Mouse (Mus musculus) activated CD4-positive, CD25-positive, alpha-beta regulatory T cell, adult 4 months (primary cell): Measurements from ENCODE around the gene Cldn13. TPM values are rescaled to one million over a fixed set of nuclear protein-coding genes. Genes with fewer than 3 reads are reported as not detected.
"Not testable (repeated sequence)": the region's sequence is repeated elsewhere in the genome, so short reads cannot be mapped to it uniquely, and the experiment has no call there.

Experiments used
- ATAC-seq: one replicate; pipeline ENCODE4 v1.8.0; 2017
- polyA plus RNA-seq, 2 experiments: library from polyadenylated mRNA; unstranded; fragments of 100-300 nt; shearing (Covaris generic); gene quantifications; one replicate each; pipeline ENCODE4 v1.2.1; 2017

Cldn13 gene
- 1 to 10 TPM in 1 of 2 experiments, not detected in 1; 1.3 TPM for polyA plus RNA-seq

DNA sequence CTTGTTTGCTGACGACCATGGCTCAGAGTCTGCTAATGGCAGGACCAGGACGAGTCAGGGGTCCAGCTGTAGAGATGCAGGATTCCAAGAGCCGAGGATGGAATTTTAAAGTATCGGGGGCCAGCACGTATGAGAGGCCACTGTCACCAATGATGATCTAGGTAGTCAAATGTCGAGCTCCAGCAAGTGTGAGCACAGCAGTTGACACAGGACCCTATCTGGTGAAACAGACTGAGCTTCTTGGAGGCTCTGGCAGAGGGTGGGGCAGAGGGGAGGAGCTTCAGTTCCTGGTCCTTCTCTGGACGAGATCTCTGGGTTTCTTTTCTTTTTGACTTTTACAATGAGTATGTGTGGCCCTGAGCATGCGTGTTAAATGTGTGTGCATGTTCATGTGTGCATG is at the start of gene Cldn13:
Cldn13 (minus strand) TSS at position 216 of the 400 bp plus-strand sequence.
- ATAC-seq, result no peak

DNA sequence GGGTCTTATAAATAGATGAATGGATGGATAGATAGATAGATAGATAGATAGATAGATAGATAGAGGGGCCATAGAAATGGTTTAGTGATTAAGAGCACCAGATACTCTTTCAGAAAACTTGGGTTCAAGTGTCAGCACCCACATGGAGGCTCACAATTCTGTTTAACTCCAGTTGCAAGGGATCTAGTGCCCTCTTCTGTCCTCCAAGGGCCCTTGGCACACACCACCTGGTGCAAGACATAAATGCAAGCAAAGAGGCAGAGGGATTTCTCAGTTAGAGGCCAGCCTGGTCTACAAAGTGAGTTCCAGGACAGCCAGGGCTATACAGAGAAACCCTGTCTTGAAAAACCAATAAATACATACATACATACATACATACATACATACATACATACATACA is 49.3 kb upstream of the Cldn13 start:
- not testable (repeated sequence) for ATAC-seq

DNA sequence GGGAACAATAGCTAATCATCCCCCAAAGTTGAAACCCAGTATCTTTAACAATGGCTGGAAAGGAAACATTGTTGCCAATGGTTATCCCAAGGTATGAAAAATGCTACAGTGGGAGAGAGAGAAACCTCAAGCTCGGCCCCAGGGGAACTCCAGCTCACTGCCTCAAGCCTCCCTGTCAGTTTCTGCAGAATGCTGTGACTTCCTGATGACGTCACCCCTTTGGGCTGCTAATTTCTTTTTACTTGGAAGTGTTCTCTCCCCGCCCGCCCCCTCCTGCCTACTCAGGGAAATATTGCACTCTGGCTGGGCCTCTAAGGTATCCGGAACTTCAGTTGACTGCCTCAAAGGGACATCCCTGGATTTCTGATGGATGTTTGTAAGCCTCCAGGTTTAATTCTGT is 48.2 kb upstream of the Cldn13 start:
- no peak for ATAC-seq

DNA sequence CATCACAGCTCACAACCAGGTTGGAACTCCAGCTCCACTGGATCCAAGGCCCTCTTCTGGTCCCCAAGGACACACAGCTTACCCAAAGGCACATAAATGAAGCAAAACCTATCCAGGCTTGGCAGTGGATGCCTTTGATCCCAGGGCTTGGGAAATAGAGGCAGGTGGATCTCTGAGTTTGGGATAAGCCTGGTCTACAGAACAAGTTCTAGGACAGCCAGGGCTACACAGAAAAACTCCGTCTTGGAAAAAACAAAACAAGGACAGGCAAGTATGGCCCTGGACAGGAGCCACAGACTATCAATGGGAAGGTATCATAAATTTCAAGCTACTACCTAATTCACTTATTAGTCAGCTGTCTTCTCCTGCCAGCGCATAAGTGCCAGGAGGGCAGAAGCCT is 46.2 kb upstream of the Cldn13 start:
- no peak for ATAC-seq

DNA sequence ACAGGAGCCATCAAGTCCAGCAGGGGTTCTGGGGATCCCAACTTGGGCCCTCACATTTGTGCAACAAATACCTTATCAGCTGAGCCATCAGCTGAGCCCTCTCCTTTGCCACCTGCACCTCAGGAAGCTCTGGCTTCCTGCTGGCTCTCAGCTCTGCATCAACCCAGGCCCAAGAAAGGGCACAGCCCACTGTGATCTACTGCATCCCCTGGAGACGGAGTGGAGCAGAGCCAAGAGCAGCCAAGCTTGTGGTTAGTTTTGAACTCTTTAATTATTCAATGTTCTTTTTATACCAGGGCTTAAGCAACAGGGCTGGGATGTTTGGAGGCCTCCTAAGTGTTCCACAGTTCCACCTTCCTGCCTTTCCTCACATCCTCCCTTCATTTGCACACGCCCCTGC is 45.1 kb upstream of the Cldn13 start:
- no peak for ATAC-seq

DNA sequence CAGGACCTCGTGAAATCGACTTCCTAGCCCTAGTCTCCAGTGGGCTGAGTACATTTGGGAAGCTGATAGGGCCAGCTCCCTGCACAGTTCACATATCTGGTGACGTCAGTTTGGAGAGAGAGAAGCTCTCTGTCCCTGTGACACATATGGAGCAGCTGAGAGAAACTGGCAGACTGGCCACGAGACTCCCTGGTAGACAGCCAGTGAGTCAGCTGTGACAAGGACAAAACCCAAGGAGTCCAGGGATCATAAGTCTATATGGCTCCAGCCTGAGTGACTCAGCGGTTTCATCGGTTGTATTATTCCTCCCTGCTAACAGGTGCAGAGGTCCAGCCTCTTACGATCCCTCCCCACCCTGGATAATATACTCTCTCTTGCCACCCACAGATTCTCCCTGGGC is 43.8 kb upstream of the Cldn13 start:
- ATAC-seq, result no peak

DNA sequence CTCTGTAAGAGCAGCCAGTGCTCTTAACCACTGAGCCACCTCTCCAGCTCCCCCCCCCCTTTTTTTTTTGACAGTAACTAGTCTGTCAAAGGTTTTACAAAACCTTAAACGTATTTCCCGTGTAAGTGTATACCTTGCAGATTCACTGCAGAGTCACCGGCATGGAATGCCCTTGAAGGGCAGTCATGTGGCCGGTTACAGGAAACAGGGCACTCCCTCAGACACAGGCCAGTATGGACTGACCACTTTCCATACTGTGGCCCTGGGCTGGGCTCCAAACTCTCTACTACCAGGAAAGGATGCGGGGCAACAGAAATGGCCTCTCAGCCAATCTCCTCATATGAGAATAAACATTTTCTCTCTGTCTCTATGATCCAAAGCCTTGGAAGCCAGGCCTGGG is 40.2 kb upstream of the Cldn13 start:
- ATAC-seq, result no peak

DNA sequence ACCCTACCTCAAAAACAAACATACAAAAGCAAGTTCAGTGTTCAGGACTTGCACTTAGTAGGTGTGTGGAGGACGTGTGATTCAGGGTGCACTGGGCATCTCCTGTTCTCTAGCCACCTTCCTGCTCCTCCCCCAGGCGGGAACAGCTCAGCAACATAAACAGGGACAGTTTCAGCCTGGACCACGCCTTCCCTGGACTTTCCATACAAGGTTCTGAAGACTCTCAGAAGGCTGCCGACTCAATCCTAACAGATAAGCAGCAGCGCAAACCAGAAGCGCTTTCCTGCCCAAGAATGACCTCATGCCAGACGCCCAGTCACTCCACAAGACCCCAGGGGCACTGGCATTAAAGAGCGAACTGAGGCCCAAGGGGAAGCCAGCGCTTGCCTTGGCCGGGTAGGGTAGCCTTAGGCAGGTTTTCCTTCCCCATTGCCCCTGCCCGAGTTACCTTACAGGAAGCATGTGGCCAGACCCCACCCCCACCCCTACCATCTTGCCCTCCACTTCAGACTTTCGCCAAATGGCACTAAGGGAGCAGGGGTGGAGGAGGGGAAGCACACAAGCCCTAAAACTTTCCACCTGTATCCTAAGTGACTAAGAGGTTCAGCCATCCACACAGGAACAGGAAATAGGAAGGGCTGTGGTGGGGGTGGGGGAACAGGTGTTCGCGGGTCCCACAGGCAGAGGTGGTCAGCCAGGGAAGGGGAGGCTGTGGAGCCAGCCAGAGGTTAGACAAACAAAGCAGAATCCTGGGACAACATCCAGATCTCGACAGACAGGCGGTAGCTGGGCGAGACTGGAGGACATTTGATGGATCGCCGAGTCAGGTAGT is 35.9 kb upstream of the Cldn13 start:
- no peak for ATAC-seq

DNA sequence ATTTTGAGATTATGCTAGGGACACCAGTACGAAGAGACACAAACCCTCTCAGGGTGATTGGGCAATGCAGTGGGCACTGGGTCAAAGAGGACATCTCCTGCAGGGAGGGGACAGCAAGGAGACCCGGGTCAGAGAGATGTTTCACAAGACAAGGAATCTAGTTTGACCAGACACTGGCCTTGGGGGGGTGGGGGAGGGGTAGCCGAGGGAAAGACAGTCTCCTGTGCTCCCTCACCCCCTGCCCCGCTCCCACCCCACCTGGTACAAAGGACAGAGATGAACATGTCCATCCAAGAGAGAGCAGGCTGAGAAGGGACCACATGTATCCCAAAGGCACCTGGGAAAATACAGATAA is 32.7 kb upstream of the Cldn13 start:
- ATAC-seq, result no peak

DNA sequence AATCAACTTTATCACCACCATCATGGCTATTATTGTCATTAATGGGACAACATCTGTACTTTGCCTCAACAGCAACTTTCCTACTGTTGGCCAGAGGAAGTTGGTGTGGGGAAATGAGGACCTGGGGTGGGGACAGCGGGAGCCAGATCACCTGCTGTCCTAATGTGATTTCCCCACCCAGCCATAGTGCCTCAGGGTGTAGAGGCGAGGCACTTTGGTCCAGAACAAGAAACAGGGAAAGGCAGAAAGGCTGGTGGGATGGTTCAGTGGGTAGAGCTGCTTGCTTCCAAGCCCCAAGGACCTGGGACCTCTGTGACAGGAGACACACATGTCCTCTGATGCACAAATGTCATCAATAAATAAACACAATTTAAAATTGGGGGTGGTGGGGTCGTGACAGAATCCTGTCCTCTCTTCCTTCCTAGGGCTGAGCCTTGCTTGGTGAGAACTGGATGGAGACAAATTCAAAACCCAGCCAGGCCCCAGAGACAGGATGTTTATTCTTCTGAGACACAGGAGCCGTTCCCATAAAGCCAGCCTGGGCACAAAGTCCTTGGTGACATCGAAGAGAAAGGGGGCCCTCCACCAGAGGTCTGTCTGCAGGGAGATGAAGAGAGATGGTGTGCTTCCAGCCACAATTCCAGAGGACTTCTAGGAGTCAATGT is 32.2 kb upstream of the Cldn13 start:
- no peak for ATAC-seq

DNA sequence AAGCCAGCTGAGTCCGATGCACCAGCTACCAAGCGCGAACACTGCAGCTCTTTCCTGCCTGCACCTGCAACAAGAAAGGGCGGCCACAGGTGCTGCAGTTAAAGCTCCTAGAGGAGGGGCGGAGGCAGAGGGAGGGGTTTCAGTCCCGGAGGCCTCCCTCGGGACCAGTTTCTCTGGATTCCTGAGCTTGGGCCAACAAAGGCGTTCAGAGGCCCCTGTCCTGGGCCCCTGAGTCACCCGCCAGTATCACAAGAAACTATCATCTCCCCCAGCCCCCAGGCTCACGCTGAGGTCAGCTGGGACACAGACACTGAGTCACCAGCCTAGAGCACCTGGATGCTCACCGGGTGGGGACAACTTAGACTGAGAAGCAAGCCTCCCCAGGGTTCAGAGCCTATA is 31.5 kb upstream of the Cldn13 start, which contains the start of gene Cldn4:
Cldn4 (minus strand) TSS at position 78 of the 399 bp plus-strand sequence.
- no peak for ATAC-seq

DNA sequence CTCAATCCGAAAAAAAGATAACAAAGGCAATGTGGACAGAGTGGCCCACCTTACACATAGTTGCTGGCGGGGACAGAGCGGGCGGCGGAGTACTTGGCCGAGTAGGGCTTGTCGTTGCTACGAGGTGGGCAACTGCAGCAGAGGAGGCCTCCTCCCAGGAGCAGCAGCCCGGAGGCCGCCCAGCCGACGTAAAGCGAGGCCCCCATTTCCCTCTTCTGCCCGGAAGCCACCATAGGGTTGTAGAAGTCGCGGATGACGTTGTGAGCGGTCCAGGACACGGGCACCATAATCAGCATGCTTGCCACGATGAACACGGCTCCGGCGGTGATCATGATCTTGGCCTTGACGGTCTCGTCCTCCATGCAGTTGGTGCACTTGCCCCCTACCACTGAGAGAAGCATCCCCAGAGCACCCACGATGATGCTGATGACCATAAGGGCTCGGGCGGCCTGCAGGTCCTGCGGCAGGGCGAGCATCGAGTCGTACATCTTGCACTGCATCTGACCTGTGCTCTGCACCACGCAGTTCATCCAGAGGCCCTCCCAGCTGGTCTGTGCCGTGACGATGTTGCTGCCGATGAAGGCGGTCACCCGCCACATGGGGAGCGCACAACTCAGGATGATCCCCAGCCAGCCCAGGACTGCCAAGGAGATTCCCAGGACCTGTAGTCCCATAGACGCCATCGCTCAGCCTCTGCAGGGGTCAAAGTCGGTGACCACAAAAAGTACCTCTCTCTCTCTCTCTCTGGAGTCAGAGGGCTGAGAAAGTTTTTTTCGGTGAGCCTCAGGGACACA is 30.9 kb upstream of the Cldn13 start:
- ATAC-seq, result no peak

DNA sequence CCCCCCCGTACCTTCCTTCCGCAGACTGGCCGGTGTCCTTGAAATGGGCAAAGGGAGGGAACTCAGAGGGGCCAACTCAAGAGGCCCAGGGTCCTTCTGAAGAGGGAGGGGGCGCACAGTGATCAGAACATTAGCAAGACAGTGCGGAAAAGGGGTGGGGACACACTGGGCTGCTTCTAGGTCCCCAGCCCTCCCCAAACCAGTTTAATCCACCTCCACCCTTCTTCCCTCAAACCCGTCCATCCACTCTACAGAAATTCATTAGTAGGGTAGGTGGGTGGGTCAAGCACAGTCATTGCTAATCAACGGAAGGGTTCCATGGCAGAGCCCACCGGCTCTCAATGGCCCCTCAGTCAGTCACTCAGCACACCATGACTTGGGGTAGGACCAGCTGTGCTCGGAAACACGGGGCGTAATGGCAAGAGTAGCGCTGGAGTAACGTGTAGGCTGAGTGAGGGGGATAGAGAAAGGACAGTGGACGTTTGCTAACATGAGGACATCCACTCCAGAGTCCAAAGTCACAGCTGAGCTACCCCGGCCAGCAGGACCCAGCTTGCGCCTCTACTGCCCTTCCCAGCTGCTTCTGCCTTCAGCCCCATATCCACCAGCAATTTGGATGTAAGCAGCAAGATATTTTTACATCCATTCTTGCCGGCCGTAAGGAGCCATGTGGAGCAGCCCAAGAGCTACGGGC is 30.1 kb upstream of the Cldn13 start:
- no peak for ATAC-seq

DNA sequence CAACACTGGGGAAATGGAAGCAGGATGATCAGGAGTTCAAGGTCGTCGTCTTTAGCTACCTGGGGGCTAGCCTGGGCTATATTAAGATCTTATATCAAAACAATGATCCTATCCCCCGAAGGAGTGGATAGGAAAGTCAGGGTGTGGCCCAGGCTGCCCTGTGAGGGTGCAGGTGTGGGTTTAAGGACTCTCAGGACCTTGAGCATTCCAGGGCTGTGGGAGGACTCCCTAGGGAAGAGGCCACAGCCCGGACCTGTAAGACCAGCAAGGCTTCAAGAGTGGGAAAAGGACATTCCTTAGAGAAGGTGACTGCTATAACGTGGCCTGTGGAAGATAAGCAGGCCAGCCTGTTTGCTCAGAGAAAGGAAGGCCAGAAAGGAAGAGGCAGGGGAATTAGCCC is 28.9 kb upstream of the Cldn13 start:
- no peak for ATAC-seq

DNA sequence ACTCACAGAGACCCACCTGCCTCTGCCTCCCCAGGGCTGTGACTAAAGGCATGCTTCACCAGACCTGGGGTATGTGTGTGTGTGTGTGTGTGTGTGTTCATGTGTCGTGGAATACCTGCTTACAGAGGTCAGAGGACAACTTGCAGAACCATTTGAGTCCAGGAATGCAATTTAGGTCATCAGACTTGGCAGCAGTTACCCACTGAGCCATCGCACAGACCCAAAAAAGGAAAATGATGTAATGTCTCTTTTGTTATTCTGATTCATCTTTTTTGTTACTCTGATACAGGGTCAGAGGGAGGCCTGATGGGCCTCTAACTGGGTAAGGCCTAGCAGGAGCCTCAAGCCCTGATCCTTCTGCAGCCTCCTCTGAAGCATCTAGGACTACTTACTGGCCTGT is 27.4 kb upstream of the Cldn13 start:
- no peak for ATAC-seq

DNA sequence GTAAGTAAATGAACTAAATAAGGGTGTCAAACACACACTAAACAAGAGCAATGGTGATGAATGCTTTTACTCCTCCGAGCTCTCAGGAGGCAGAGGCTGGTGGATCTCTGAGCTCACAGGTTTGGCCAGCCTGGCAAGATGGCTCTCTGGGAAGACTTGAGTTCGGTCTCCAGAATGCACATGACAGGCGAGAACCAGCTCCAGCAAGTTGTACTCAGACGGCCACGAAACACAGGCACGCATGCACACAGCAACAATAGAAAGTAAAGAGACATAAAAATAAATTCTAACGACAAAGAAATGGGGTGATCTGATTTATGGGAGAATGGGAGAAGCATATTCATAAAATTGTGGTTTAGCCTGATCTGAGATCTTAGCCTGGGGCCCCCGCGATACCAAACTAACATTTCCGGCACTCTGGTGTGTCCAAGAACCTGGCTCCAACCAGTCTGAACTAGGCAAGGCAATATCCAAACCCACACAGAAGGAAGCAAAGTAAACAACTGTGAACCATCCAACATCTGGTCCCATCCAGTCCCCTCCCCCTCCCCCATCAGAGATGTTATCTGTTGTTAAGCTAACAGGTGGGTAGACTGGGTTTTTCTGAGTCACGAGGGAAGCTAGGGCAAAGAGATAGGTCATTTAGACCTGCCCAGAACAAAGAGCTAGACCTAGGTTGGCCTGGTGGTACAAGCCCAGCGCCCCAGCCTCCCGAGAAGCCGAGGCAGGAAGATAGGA is 26.3 kb upstream of the Cldn13 start:
- ATAC-seq, result no peak

DNA sequence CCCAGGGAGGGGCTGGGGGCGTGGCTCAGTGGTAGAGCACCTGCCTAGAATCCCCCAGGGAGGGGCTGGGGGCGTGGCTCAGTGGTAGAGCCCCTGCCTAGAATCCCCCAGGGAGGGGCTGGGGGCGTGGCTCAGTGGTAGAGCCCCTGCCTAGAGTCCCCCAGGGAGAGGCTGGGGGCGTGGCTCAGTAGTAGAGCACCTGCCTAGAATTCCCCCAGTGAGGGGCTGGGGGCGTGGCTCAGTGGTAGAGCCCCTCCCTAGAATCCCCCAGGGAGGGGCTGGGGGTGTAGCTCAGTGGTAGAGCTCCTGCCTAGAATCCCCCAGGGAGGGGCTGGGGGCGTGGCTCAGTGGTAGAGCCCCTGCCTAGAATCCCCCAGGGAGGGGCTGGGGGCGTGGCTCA is 24.2 kb upstream of the Cldn13 start:
- not testable (repeated sequence) for ATAC-seq

DNA sequence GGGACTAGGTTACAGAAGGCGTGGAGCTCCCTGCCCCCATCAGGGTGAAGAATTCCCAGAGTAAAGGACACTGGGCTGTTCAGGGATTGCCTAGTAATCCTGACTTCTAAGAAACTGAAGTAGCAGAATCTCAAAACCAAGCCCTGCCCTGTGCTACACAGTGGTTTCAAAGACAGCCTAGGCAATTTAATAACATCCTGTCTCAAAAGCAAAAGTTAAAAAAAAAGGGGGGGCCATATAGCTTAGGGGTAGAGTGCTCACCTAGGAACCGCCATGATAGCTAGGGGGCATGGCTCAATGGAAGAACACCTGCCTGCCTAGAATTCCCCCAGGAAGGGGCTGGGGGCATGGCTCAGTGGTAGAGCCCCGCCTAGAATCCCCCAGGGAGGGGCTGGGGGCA is 23.7 kb upstream of the Cldn13 start:
- peak; percentile 91 for ATAC-seq

DNA sequence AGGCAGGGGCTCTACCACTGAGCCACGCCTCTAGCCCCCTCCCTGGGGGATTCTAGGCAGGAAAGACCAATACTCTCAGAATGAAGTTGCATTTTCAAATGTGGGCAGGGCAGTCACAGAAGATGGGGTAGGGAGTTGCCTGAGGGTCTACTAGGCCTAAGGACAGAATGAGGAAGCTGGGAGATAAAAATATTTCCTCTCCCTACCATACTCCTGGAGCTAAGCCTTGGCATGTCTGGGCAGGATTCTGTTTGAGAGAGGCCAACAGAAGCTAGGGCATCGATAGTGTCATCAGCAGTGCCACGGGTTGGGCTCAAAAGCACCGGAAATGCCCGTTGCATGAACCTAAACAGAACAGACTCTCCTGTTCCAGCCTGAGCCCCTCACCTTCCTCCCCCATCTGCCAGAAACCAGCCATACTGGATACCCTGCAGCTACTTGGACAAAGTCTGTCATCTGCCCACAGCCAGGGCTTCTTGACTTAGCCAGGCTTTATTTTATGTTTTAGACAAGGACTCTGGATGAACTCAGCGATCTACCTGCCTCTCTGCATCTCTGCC is 21.4 kb upstream of the Cldn13 start:
- no peak for ATAC-seq

DNA sequence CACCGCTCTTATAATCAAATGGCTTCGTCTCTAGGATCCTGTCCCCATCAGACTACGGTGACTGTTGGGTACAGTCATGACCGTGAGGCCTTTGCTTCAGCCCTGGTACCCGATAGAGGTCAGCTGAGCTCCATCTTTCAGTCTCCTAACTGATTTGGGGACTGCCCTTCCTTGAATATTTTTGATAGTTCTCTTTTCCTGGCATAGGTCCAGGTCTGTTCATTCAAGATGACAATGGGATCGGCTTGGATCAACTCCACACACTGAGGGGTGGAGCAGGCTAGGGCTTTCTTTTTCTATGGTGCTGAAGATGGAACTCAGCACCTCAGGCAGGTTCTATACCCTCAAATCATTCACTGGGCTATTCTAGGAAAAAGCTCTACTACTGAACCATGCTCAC is 20.7 kb upstream of the Cldn13 start:
- no peak for ATAC-seq

DNA sequence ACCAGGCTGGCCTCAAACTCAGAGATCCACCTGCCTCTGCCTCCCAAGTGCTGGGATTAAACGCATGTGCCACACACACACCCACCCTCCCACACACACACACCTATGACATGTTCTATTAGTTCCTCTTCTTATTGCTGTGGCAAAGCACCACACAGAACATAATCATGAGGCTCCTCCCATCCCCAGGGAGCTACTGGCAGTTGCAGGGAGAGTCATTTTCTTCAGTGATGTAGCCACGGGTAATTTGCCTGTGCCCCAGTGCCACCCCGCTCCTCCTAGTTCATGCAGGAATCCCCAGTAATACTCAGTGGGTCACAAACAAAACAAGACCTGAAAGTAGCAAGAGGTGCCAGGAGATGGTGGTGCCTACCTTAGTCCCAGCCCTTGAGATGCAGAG is 19.3 kb upstream of the Cldn13 start:
- no peak for ATAC-seq

DNA sequence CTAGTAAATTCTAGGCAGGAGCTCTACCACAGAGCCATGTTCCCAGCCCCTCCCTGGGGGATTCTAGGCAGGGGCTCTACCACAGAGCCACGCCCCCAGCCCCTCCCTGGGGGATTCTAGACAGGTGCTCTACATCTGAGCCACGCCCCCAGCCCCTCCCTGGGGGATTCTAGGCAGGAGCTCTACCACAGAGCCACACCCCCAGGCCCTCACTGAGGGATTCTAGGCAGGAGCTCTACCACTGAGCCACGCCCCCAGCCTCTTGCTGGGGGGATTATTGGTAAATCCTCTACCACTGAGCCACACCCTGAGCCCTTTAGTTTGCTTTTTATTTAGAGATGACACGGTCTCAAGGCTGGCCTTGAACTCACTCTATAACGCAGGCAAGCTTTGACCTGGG is 18.4 kb upstream of the Cldn13 start:
- not testable (repeated sequence) for ATAC-seq
